Mouse (Mus musculus) ES-E14 (cell line): ENCODE measurements at regions not wholly inside any gene's neighbourhood (a gene's known extent, or its start where the extent isn't known, plus 50 kb on each side); places are given as distances from the start of the nearest gene placed in this dataset.

Experiments
- CHD2 ChIP-seq: IDR thresholded peaks from 2 replicates; pipeline ENCODE4 v1.6.1; 2014; ENCODE audit warnings: mild to moderate bottlenecking, low read depth, low read length, inconsistent platforms
- HCFC1 ChIP-seq: IDR thresholded peaks from 2 replicates; pipeline ENCODE4 v1.6.1; 2012; ENCODE audit warnings: low read length, inconsistent platforms, borderline replicate concordance; ENCODE audit not compliant: insufficient read depth
- MAFK ChIP-seq: IDR thresholded peaks from 2 replicates; pipeline ENCODE4 v1.6.1; 2014; ENCODE audit warnings: mild to moderate bottlenecking, low read depth, low read length, inconsistent platforms; ENCODE audit not compliant: insufficient read depth
- ZC3H11A ChIP-seq: IDR thresholded peaks from 2 replicates; pipeline ENCODE4 v1.6.1; 2012; ENCODE audit warnings: low read depth, mild to moderate bottlenecking, inconsistent platforms, low read length, borderline replicate concordance
- ZNF384 ChIP-seq: IDR thresholded peaks from 2 replicates; pipeline ENCODE4 v1.6.1; 2012; ENCODE audit warnings: low read depth, low read length, inconsistent platforms

- TF ChIP-seq MAFK (no peak), ZNF384 (no peak), ZC3H11A (no peak; the same call in 1 of the 2 replicates), HCFC1 (no peak), CHD2 (no peak)
Observed at GRCm38 (mm10) chr7:64060051-64060450, 93.6 kb upstream of the Trpm1 start.
